Mouse (Mus musculus) forebrain, embryonic 15.5 days (tissue): ENCODE data around the gene Tmigd1. TPM values are rescaled to one million over a fixed set of nuclear protein-coding genes. Genes with fewer than 3 reads are reported as not detected.

ENCODE experiments used
- ATAC-seq: fragments of 200-750 bp; cut with Nextera tagmentation; replicated peaks from 2 replicates; pipeline ENCODE4 v1.8.0; 2017; ENCODE audit warnings: mild to moderate bottlenecking, moderate TSS enrichment, moderate library complexity
- H3K27ac ChIP-seq: fragments of 300-500 bp; sonication (generic); replicated peaks from 2 replicates; pipeline ENCODE4 v1.5.1; 2015; ENCODE audit warnings: mild to moderate bottlenecking, inconsistent platforms
- H3K27me3 ChIP-seq: fragments of 300-500 bp; sonication (generic); 2 replicates; pipeline ENCODE4 v1.6.1; 2015; ENCODE audit warnings: inconsistent platforms
- H3K36me3 ChIP-seq: fragments of 300-500 bp; sonication (generic); 2 replicates; pipeline ENCODE4 v1.6.1; 2015; ENCODE audit warnings: mild to moderate bottlenecking, inconsistent platforms
- H3K4me1 ChIP-seq: fragments of 300-500 bp; sonication (generic); 2 replicates; pipeline ENCODE4 v1.6.1; 2015; ENCODE audit warnings: inconsistent platforms
- H3K4me2 ChIP-seq: fragments of 300-500 bp; sonication (generic); replicated peaks from 2 replicates; pipeline ENCODE4 v1.6.1; 2015; ENCODE audit warnings: mild to moderate bottlenecking, inconsistent platforms
- H3K4me3 ChIP-seq: fragments of 300-500 bp; sonication (generic); 2 replicates; pipeline ENCODE4 v1.5.1; 2015; ENCODE audit warnings: mild to moderate bottlenecking, inconsistent platforms
- H3K9ac ChIP-seq: fragments of 300-500 bp; sonication (generic); replicated peaks from 2 replicates; pipeline ENCODE4 v1.6.1; 2015; ENCODE audit warnings: mild to moderate bottlenecking, inconsistent platforms
- H3K9me3 ChIP-seq: fragments of 300-500 bp; sonication (generic); 2 replicates; pipeline ENCODE4 v1.6.1; 2016; ENCODE audit warnings: inconsistent platforms
- WGBS: fragments of 180-500 bp; shearing (Covaris S2); methylation state at CpG from one replicate; pipeline ENCODE4 v1.1.7; 2015; ENCODE audit warnings: mixed read lengths; 5-methylcytosine and 5-hydroxymethylcytosine counted together
- polyA plus RNA-seq: library from polyadenylated mRNA; unstranded; fragments of >200 nt; fragmentation: Nextera tagmentation; extraction: Ambion mirVana; gene quantifications from 2 replicates; pipeline ENCODE4 v1.2.1, GENCODE M21; 2015

The Tmigd1 gene
- polyA plus RNA-seq = not detected in 2 replicates

GRCm38 (mm10) chr11:76901579-76902361 lies at the start of gene Tmigd1:
Gene Tmigd1 (plus strand): TSS chr11:76902159.
- WGBS = 80% methylated on average over 7 of the region's 7 CpGs
- H3K4me1 ChIP-seq = no peaks in the 10 kb centered on the region
- H3K9ac ChIP-seq = no peak within 1 kb of the TSS
- H3K4me3 ChIP-seq = no peak within 1 kb of the TSS
- H3K9me3 ChIP-seq = no peaks in the 10 kb centered on the region
- no peaks in the 10 kb centered on the region for H3K27me3 ChIP-seq
- H3K4me2 ChIP-seq = no peak within 1 kb of the TSS
- H3K27ac ChIP-seq = no peak within 1 kb of the TSS
- ATAC-seq = no peak
- no peaks in the 10 kb centered on the region for H3K36me3 ChIP-seq

- no peaks in the 10 kb centered on the region for H3K27me3 ChIP-seq
- 34% methylated on average over 17 of the region's 17 CpGs for WGBS
- H3K9me3 ChIP-seq = no peaks in the 10 kb centered on the region
- H3K36me3 ChIP-seq = no peaks in the 10 kb centered on the region
- no peak overlapping the region for H3K9ac ChIP-seq
- H3K4me3 ChIP-seq = no peak overlapping the region
- no peak overlapping the region for H3K4me2 ChIP-seq
- H3K27ac ChIP-seq = no peak overlapping the region
- peaks cover 6% of the 10 kb centered on the region; the same call in 1 of the 2 replicates for H3K4me1 ChIP-seq
- ATAC-seq = no peak
These were observed 47.3 kb upstream of the Tmigd1 start for GRCm38 (mm10) chr11:76854475-76855341.

GRCm38 (mm10) chr11:76856601-76857000 lies 45.4 kb upstream of the Tmigd1 start:
- Histone ChIP-seq H3K9ac (no peak overlapping the region), H3K27ac (no peak overlapping the region), H3K4me1 (peaks cover 6% of the 10 kb centered on the region; the same call in 1 of the 2 replicates), H3K36me3 (no peaks in the 10 kb centered on the region), H3K4me2 (no peak overlapping the region), H3K4me3 (no peak overlapping the region), H3K9me3 (no peaks in the 10 kb centered on the region), H3K27me3 (no peaks in the 10 kb centered on the region)
- 93% methylated on average over 2 of the region's 2 CpGs for WGBS
- no peak for ATAC-seq

- WGBS = 87% methylated on average over 7 of the region's 7 CpGs
- Histone ChIP-seq H3K4me1 (peaks cover 6% of the 10 kb centered on the region; the same call in 1 of the 2 replicates), H3K27me3 (no peaks in the 10 kb centered on the region), H3K27ac (no peak overlapping the region), H3K9ac (no peak overlapping the region), H3K9me3 (no peaks in the 10 kb centered on the region), H3K4me2 (no peak overlapping the region), H3K4me3 (no peak overlapping the region), H3K36me3 (no peaks in the 10 kb centered on the region)
- ATAC-seq = no peak
These were observed 44.8 kb upstream of the Tmigd1 start for GRCm38 (mm10) chr11:76857111-76857510.

GRCm38 (mm10) chr11:76858781-76859180 lies 43.2 kb upstream of the Tmigd1 start:
- H3K9ac ChIP-seq = no peak overlapping the region
- no peaks in the 10 kb centered on the region for H3K36me3 ChIP-seq
- H3K4me3 ChIP-seq = no peak overlapping the region
- WGBS = 80% methylated on average over 5 of the region's 5 CpGs
- no peaks in the 10 kb centered on the region for H3K27me3 ChIP-seq
- peaks cover 6% of the 10 kb centered on the region; the same call in 1 of the 2 replicates for H3K4me1 ChIP-seq
- no peak overlapping the region for H3K27ac ChIP-seq
- H3K9me3 ChIP-seq = no peaks in the 10 kb centered on the region
- no peak overlapping the region for H3K4me2 ChIP-seq
- no peak for ATAC-seq

- peaks cover 6% of the 10 kb centered on the region; the same call in 1 of the 2 replicates for H3K4me1 ChIP-seq
- H3K27ac ChIP-seq = no peak overlapping the region
- H3K4me2 ChIP-seq = no peak overlapping the region
- ATAC-seq = no peak
- H3K9ac ChIP-seq = no peak overlapping the region
- H3K4me3 ChIP-seq = no peak overlapping the region
- H3K9me3 ChIP-seq = no peaks in the 10 kb centered on the region
- no peaks in the 10 kb centered on the region for H3K36me3 ChIP-seq
- no peaks in the 10 kb centered on the region for H3K27me3 ChIP-seq
- 54% methylated on average over 5 of the region's 5 CpGs for WGBS
These were observed 42.7 kb upstream of the Tmigd1 start for GRCm38 (mm10) chr11:76859261-76859660.

GRCm38 (mm10) chr11:76861185-76861584 lies 40.8 kb upstream of the Tmigd1 start:
- Histone ChIP-seq H3K4me1 (no peaks in the 10 kb centered on the region), H3K27ac (no peak overlapping the region), H3K4me3 (no peak overlapping the region), H3K36me3 (no peaks in the 10 kb centered on the region), H3K4me2 (no peak overlapping the region), H3K9me3 (no peaks in the 10 kb centered on the region), H3K27me3 (no peaks in the 10 kb centered on the region), H3K9ac (no peak overlapping the region)
- WGBS = 92% methylated on average over 3 of the region's 3 CpGs
- no peak for ATAC-seq

- Histone ChIP-seq H3K27ac (no peak overlapping the region), H3K4me3 (no peak overlapping the region), H3K9me3 (no peaks in the 10 kb centered on the region), H3K27me3 (no peaks in the 10 kb centered on the region), H3K36me3 (no peaks in the 10 kb centered on the region), H3K4me1 (no peaks in the 10 kb centered on the region), H3K9ac (no peak overlapping the region), H3K4me2 (no peak overlapping the region)
- 38% methylated on average over 11 of the region's 11 CpGs for WGBS
- ATAC-seq = no peak
These were observed 29.3 kb upstream of the Tmigd1 start for GRCm38 (mm10) chr11:76872556-76873234.

GRCm38 (mm10) chr11:76873865-76874264 lies 28.1 kb upstream of the Tmigd1 start:
- no peak overlapping the region for H3K4me3 ChIP-seq
- no peak overlapping the region for H3K9ac ChIP-seq
- no peaks in the 10 kb centered on the region for H3K4me1 ChIP-seq
- H3K27me3 ChIP-seq = no peaks in the 10 kb centered on the region
- H3K27ac ChIP-seq = no peak overlapping the region
- ATAC-seq = no peak
- no peaks in the 10 kb centered on the region for H3K36me3 ChIP-seq
- H3K9me3 ChIP-seq = no peaks in the 10 kb centered on the region
- no peak overlapping the region for H3K4me2 ChIP-seq
- 94% methylated on average over 5 of the region's 5 CpGs for WGBS

- Histone ChIP-seq H3K27ac (no peak overlapping the region), H3K9ac (no peak overlapping the region), H3K4me2 (no peak overlapping the region), H3K36me3 (no peaks in the 10 kb centered on the region), H3K4me1 (no peaks in the 10 kb centered on the region), H3K9me3 (no peaks in the 10 kb centered on the region), H3K27me3 (no peaks in the 10 kb centered on the region), H3K4me3 (no peak overlapping the region)
- ATAC-seq = no peak
- WGBS = 84% methylated on average over 6 of the region's 6 CpGs
These were observed 27.2 kb upstream of the Tmigd1 start for GRCm38 (mm10) chr11:76874766-76875165.

GRCm38 (mm10) chr11:76879816-76880215 lies 22.1 kb upstream of the Tmigd1 start:
- H3K27ac ChIP-seq = no peak overlapping the region
- H3K4me3 ChIP-seq = no peak overlapping the region
- no peak overlapping the region for H3K4me2 ChIP-seq
- WGBS = 95% methylated on average over 5 of the region's 5 CpGs
- H3K9ac ChIP-seq = no peak overlapping the region
- H3K4me1 ChIP-seq = no peaks in the 10 kb centered on the region
- no peaks in the 10 kb centered on the region for H3K27me3 ChIP-seq
- H3K36me3 ChIP-seq = no peaks in the 10 kb centered on the region
- no peaks in the 10 kb centered on the region for H3K9me3 ChIP-seq
- ATAC-seq = no peak

GRCm38 (mm10) chr11:76884451-76884850 lies 17.5 kb upstream of the Tmigd1 start:
- Histone ChIP-seq H3K27me3 (no peaks in the 10 kb centered on the region), H3K9ac (no peak overlapping the region), H3K4me2 (no peak overlapping the region), H3K9me3 (no peaks in the 10 kb centered on the region), H3K36me3 (no peaks in the 10 kb centered on the region), H3K27ac (no peak overlapping the region), H3K4me1 (no peaks in the 10 kb centered on the region), H3K4me3 (no peak overlapping the region)
- 34% methylated on average over 5 of the region's 5 CpGs for WGBS
- no peak for ATAC-seq
